Mouse (Mus musculus) left cerebral cortex, adult 8-10 months (tissue): ENCODE measurements at regions not wholly inside any gene's neighbourhood (a gene's known extent, or its start where the extent isn't known, plus 50 kb on each side); places are given as distances from the start of the nearest gene placed in this dataset.

ENCODE experiments used
- DNase-seq, 2 experiments: peaks; one replicate each; pipeline ENCODE4 v3.0.0; 2022; ENCODE audit warnings: low spot score in 2 of 2

GRCm38 (mm10) chr4:12770131-12770780, 598.4 kb upstream of the Fam92a start:
- DNase-seq, result no peak

- no peak for DNase-seq
Observed at GRCm38 (mm10) chr4:12769092-12769491, 597.3 kb upstream of the Fam92a start.

- DNase-seq, result no peak
Observed at GRCm38 (mm10) chr4:12766763-12767162, 594.9 kb upstream of the Fam92a start.

GRCm38 (mm10) chr4:12750817-12751216, 579.0 kb upstream of the Fam92a start:
- no peak for DNase-seq

GRCm38 (mm10) chr4:12749874-12750273, 578.1 kb upstream of the Fam92a start:
- no peak for DNase-seq

GRCm38 (mm10) chr4:12743714-12744327, 572.0 kb upstream of the Fam92a start:
- no peak for DNase-seq

- no peak for DNase-seq
Observed at GRCm38 (mm10) chr4:12736411-12736810, 564.6 kb upstream of the Fam92a start.

- DNase-seq, result no peak
Observed at GRCm38 (mm10) chr4:12700189-12700588, 528.4 kb upstream of the Fam92a start.

- DNase-seq, result no peak
Observed at GRCm38 (mm10) chr4:12677814-12678213, 506.0 kb upstream of the Fam92a start.

- no peak for DNase-seq
Observed at GRCm38 (mm10) chr4:12671399-12671798, 499.6 kb upstream of the Fam92a start.

GRCm38 (mm10) chr4:12663176-12663575, 491.4 kb upstream of the Fam92a start:
- no peak for DNase-seq

- DNase-seq, result no peak
Observed at GRCm38 (mm10) chr4:12662683-12663082, 490.9 kb upstream of the Fam92a start.

- no peak for DNase-seq
Observed at GRCm38 (mm10) chr4:12659084-12659483, 487.3 kb upstream of the Fam92a start.

- no peak for DNase-seq
Observed at GRCm38 (mm10) chr4:12658594-12658993, 486.8 kb upstream of the Fam92a start.

- no peak for DNase-seq
Observed at GRCm38 (mm10) chr4:12657820-12658219, 486.0 kb upstream of the Fam92a start.

GRCm38 (mm10) chr4:12656924-12657603, 485.2 kb upstream of the Fam92a start:
- peak in 1 of 2 experiments; percentile 37 for DNase-seq

- no peak for DNase-seq
Observed at GRCm38 (mm10) chr4:12655457-12656228, 483.8 kb upstream of the Fam92a start.

GRCm38 (mm10) chr4:12654568-12655456, 483.0 kb upstream of the Fam92a start:
- no peak for DNase-seq

GRCm38 (mm10) chr4:12647732-12648131, 475.9 kb upstream of the Fam92a start:
- no peak for DNase-seq

GRCm38 (mm10) chr4:12642525-12642928, 470.7 kb upstream of the Fam92a start:
- DNase-seq, result no peak

- DNase-seq, result no peak
Observed at GRCm38 (mm10) chr4:12629375-12629821, 457.6 kb upstream of the Fam92a start.
